Mouse (Mus musculus) layer of hippocampus, adult 2 months (tissue): ENCODE results near the gene Nsun6. TPM values are rescaled to one million over a fixed set of nuclear protein-coding genes. Genes with fewer than 3 reads are reported as not detected.
A peak's percentile ranks its signal among the peaks of the same experiment; 100 is the strongest.

Source experiments
- DNase-seq, 2 experiments: peaks; one replicate each; pipeline ENCODE4 v3.0.0; 2022; ENCODE audit warnings: low spot score in 2 of 2
- H3K27ac ChIP-seq: fragments of 200-600 bp; 2 replicates; pipeline ENCODE4 v1.8.1; 2022
- H3K4me3 ChIP-seq: fragments of 200-600 bp; 2 replicates; pipeline ENCODE4 v1.8.1; 2022; ENCODE audit warnings: mild to moderate bottlenecking
- CTCF ChIP-seq: fragments of 200-600 bp; conservative IDR thresholded peaks from 2 replicates; pipeline ENCODE4 v1.8.1; 2022; ENCODE audit warnings: antibody characterized with exemption, mild to moderate bottlenecking, moderate library complexity
- long read RNA-seq, 2 experiments: library from polyadenylated mRNA; stranded (forward); transcript quantifications; one replicate each; pipeline ENCODE4 v2.0.0; 2021; ENCODE audit warnings: borderline mapping rate in 2 of 2
- total RNA-seq, 2 experiments: library from RNA; stranded (reverse); gene quantifications; 2 replicates each; pipeline ENCODE4 v1.2.3; 2021

Gene Nsun6
- total RNA-seq = 10 to 100 TPM in 1 of 2 experiments, 1 to 10 TPM in 1; 8.5 to 14.6 TPM
- long read RNA-seq, experiment 1, partial matches to known transcripts = 0 of 3 reads
- long read RNA-seq, experiment 1, other reads (novel, unspliced or antisense) = 0 of 3 reads
- long read RNA-seq, experiment 2, transcript Nsun6-201 (11 exons, 2,897 nt) = major isoform, 8 of 12 reads
- long read RNA-seq, experiment 2, partial matches to known transcripts = 0 of 12 reads
- long read RNA-seq, experiment 2, other reads (novel, unspliced or antisense) = 4 of 12 reads

DNA sequence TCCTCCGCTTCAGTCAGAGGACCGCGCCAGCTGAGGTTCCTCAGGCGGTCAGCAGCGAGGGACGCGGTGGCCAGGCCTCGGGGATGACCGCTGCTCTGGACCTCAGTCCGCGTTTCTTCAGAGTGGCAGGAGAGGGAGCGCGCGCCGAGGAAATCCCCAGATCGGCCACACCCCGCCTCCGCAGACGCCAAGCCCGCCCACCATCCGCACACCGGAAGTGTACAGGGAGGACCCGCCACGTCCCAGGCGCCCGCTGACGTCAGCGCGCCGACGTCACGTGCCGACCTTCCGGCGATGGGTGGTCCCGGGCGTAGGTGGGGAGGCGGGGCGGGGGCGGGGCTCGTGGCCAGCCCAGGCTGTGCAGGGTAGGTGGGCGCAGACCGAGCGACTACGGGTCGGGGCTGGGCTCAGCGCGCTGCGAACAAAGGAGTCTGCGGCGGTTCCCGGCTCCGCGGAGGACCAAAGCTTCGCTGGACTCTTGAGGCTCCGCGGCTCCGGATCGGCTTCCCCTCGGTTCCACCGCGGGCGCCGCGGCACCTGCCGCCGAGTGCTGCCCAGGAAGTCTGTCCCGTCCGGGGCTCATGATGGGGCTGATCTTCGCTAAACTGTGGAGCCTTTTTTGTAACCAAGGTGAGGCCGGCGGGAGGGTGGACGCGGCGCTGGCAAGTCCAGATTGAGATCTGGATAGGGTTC, at the start of gene Nsun6:
Gene Nsun6 (minus strand): TSS at position 125 of the 693 bp plus-strand sequence.
- H3K27ac ChIP-seq = peak within 1 kb of the TSS; percentile 96
- TF ChIP-seq CTCF = no peak; the same call in 1 of the 2 replicates
- peak; percentile 95 to 96 for DNase-seq
- peak within 1 kb of the TSS; percentile 100 for H3K4me3 ChIP-seq

DNA sequence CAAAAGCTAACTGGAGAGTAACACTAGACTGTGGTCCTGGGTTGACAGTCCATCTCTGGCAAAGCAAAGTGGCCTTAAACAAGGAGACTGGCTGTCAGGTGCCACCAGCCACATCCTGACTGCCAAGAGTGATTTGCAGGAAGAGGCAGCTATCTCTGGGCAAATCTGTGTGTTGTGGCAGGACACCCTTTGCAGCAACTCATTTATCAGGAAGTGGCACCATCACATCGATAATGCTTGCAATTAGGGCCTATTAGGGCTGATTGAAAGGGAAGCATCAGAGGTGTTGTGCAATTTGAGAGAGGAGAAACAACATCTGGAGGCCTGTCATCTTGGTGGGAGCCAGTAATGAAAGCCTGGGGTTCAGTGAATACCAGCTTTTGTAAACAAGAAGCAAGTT, 49.5 kb upstream of the Nsun6 start:
- Histone ChIP-seq H3K27ac (no peak overlapping the region), H3K4me3 (no peak overlapping the region)
- TF ChIP-seq CTCF = no peak
- DNase-seq = no peak

DNA sequence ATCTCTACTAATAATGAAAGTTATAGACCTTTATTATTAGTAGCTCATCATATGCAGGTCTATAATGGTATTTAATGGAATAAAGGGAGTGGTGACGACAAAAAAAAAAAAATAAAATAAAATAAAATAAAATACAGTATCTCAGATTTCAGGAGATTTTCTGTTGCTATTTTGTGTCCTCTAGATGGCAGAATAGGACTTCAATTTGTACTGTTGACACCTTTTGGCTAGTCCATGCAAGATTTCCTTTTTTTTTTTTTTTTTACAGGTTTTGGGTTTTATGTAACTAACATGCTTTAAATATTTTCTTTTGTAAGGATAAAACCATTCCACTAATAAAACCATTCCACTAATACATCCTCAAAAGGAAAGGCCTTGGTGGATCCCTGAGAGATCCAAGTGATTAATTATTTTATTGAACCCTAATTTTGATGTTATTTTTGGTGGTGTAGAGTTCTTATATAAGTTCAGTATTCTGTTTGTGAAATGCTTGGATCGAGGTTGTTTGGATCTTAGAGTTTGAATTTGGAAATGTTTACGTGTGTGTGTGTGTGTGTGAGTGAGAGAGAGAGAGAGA, 41.7 kb upstream of the Nsun6 start:
- no peak for DNase-seq
- TF ChIP-seq CTCF = peak; percentile 79

DNA sequence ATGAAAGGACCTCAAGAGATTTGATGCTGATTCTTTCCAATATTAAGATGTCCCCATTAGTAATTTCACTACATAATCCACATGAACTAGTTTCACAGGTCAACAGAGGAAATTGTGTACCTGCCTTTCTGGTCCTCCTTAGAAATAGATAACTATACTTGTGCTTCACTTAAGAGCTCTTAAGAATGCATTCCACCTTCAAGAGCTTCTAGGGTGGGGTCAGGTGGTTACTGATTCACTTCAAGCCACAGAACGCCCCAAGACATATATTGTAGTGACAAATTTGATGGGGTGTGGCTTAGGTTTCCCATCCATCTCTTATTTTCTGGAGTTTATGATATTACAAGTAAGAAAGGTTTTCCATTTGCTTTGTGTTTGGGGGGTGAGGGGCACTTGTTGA, 32.4 kb upstream of the Nsun6 start:
- no peak overlapping the region for H3K27ac ChIP-seq
- TF ChIP-seq CTCF = no peak
- DNase-seq = no peak
- no peak overlapping the region for H3K4me3 ChIP-seq

More for the DNA sequence above, 41.7 kb upstream of the Nsun6 start:
- Histone ChIP-seq H3K27ac (no peak overlapping the region), H3K4me3 (no peak overlapping the region)

DNA sequence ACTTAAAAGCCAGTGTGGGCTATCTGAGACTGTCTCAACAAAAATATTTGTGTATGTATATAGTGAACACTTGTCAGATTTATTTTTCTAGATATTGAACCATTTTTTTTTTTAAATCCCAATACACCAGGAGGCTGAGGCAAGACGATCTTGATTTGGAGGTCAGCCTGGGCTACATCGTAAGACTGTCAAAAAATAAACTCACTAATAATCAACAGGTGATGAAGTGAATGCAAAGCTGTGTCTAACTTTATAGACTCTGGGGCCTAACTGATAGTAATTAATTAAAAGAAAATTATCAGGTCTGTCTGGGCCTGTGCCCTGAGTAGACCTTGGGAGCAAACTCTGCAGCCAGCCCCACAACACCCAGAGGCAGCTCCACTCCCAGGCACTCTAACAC, 28.8 kb upstream of the Nsun6 start:
- Histone ChIP-seq H3K27ac (no peak overlapping the region), H3K4me3 (no peak overlapping the region)
- no peak for DNase-seq
- TF ChIP-seq CTCF = no peak

GRCm38 (mm10) chr2:15067091-15067490, 12.2 kb upstream of the Nsun6 start:
- no peak for DNase-seq
- Histone ChIP-seq H3K27ac (no peak overlapping the region), H3K4me3 (no peak overlapping the region)
- TF ChIP-seq CTCF = no peak

GRCm38 (mm10) chr2:15065447-15065846, 10.6 kb upstream of the Nsun6 start:
- peak in 1 of 2 experiments; percentile 33 for DNase-seq
- no peak for TF ChIP-seq CTCF
- Histone ChIP-seq H3K4me3 (no peak overlapping the region), H3K27ac (peak overlapping the region; percentile 56)

DNA sequence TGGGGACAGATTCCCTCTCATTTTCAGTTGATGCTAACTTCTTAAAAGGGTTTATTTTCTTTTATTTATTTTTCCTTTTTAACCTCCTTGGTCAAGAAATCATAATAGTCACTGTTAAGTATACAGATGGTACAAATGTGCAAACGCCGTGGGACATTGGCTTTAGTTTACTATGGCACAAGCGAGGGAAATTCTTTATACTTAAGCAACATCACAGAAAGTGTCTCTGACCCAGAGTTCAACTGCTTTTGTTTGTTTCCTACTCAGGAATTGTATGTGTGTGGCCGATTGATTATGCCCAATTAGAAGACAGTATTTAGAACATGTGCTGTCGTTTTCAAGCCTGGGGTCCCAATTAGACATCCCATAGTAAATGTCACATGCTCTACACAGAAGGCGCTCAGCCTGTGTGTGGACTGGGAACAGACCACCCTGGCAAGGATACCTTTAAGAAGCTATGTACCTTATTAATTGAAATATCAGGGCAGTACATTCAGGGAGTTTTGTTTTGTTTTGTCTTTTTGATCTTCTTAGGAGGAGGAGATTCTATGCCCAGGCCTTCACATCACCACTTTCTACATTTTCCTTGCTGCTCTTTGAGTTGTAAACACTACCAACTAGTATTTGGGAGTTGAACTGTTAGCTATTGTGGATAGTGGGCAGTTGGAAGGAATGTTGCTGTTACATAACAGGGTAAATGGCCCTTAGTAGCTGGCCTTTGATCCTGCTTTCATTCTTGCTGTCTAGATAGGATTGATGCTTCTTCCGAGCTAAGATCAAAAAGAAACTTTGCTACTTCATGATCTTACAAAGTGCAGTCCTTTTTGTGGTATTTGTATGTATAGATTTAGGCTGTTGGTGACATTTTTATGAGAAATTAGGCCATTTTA, 9.8 kb upstream of the Nsun6 start:
- Histone ChIP-seq H3K27ac (peak overlapping the region; percentile 56), H3K4me3 (no peak overlapping the region)
- no peak for TF ChIP-seq CTCF
- DNase-seq = no peak

DNA sequence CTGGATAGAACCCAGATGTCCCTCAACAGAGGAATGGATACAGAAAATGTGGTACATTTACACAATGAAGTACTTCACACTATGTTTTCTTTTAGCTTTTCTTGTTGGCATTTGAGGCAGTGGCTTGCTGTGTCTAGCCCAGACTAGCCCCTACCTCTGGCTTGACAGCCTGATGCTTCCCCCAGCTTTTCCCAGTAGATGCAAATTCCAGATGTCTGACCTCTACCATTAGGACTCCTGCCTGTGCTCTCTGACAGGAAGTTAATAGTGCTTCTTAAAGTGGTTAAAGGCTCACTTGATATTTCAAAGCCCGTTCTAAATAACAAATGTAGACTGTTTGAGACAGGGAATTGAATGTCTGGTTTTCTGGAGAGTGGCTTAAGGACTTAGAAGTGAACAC, 8.9 kb upstream of the Nsun6 start:
- no peak for DNase-seq
- no peak overlapping the region for H3K27ac ChIP-seq
- no peak for TF ChIP-seq CTCF
- H3K4me3 ChIP-seq = no peak overlapping the region

DNA sequence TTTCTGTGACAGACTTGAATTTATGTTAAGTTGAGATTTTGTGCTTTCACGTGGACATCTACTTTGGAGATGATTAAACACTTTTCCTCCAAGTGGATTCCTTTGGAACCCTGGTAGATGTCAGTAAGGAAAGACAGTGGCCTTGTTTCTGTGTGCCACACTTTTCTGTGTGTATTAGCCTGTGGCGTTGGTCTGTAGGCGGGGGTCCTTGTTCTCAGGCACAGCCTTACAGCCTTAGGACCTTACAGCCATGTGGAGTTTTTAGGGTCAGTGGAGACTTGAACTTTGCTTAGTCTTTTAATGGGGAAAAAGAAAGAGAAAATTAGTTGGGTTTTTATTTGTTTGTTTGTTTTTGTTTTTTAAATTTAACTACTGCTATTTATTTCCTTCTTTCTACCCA, 6.0 kb upstream of the Nsun6 start:
- H3K4me3 ChIP-seq = no peak overlapping the region
- H3K27ac ChIP-seq = no peak overlapping the region
- TF ChIP-seq CTCF = no peak
- DNase-seq = no peak

- DNase-seq = no peak
- no peak for TF ChIP-seq CTCF
- Histone ChIP-seq H3K4me3 (no peak overlapping the region), H3K27ac (no peak overlapping the region)
These were observed 3.4 kb upstream of the Nsun6 start for GRCm38 (mm10) chr2:15058227-15058626.

DNA sequence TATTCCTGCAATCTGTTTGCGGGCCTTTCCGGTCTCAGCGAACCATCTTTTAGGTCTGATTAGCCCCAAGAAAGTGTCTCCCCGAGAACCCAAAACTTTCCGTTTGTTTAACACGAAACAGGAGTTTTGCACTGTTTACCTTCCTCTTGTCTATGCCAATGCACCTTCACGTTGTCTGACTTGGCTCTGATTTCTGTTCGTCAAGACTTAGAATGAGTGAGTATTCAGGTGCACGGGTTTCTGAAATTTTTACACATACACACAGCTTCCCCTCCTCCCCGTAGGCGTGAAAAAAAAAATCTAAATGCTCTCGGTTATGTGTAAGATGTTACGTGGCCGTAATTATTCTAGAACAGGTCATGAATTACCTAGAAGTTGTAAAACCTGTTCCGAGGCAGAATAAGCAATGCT, 877 bp upstream of the Nsun6 start:
- Histone ChIP-seq H3K27ac (peak overlapping the region; percentile 96), H3K4me3 (peak overlapping the region; percentile 100)
- DNase-seq = no peak
- TF ChIP-seq CTCF = no peak

GRCm38 (mm10) chr2:15054496-15054895, 373 bp downstream of the Nsun6 start:
- DNase-seq = no peak
- H3K27ac ChIP-seq = peak overlapping the region; percentile 96
- no peak; the same call in 1 of the 2 replicates for TF ChIP-seq CTCF
- peak overlapping the region; percentile 100 for H3K4me3 ChIP-seq
